Mouse (Mus musculus): ENCODE measurements around the gene Shank1. TPM values are rescaled to one million over a fixed set of nuclear protein-coding genes. Genes with fewer than 3 reads are reported as not detected.

Shank1 gene
- total RNA-seq, 2 experiments from 2014 or later, result 4.3 to 6.3 TPM

DNA sequence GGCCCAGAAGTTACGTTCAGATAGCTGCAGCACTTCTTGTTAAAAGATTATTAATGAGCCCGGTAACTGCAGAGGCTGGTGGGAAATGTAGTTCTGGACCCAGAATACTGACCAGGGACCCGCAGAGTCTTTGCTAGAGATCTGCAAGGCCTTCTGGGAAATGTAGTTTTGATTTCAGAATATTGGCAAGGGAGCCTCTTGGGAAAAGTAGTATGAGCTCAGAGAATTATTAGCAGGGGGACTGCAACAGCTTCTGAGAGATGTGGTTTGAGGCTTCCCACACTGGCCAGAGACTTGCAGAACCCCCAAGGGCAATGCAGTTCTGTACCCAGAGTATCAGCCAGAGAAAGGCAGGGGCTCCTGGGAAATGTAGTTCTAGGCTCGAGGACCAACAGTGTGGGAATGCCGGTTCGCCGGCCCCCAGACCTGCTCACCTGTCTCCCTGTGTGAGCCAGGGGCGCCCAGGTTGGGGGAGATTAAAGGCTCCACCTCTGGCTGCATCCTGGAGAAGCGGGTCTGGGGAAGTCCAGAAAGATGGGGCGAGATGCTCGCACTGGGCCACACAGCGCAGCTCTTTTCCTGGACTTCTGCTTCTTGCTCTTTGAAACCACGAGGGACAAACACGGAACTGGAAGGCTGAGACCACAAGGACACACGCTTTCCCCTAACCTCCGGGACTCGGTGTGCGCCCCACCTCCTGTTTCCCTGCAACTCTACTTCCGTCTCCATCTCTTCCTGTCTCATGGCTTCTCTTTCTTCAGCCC lies 64.0 kb downstream of the Shank1 start:
- DNase-seq, result peak; percentile 79

DNA sequence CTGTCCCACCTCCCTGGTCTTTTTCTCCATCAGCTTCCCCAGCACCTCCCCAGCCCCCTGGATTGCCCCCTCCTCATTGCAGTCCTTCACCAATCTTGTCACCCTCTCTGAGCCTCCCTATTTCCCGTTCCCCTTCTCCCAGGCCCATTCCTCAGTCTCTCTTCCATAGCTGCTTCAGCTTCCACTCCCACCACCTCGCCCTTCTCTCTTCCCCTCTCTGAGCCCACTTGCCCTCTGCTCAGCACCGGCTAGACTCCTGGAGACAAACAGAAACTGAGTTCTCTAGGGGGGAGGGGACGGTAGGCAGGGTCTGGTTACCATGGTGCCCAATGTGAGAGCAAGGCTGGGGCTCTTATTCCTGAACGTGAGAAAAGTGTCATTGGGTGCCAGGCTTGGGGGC lies 64.7 kb downstream of the Shank1 start:
- DNase-seq, result no peak

DNA sequence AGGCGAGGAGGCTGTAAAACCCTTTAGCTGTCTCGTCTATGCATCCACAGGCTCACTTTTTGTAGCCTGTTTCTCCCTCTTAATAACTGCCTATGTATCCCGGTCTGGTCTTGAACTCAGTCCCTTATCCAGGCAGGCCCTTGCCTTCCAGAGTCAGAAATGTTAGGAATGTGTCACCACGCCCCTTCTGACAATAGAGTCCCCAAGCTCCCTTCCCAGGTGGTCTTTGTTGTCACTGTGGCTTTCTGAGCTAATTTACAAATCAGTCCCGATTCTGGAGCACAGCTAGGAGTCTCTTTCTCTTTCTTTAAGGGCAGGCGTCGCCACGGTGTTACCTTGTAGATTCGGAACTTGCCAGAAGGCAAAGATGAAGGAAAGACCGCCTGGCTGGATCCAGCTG lies 65.2 kb downstream of the Shank1 start:
- no peak for DNase-seq

DNA sequence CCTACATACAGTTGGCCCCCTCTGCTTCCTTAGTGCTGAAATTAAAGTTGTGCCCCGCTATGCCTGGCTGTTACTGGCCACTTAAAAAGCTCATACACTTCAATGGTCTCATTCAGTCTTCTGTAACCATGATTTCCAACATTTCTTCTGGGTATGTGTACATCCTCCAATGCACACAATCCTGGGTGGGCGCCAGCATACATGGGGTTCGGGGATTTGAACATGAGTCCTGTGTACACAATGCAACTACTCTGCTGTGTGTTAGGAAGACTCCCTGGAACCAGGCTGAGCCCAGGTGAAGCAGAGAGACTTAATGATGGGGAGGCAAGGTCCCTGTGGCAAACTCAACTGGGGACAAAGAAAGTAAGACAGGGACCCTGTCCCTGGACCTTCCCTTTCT lies 65.7 kb downstream of the Shank1 start:
- no peak for DNase-seq

DNA sequence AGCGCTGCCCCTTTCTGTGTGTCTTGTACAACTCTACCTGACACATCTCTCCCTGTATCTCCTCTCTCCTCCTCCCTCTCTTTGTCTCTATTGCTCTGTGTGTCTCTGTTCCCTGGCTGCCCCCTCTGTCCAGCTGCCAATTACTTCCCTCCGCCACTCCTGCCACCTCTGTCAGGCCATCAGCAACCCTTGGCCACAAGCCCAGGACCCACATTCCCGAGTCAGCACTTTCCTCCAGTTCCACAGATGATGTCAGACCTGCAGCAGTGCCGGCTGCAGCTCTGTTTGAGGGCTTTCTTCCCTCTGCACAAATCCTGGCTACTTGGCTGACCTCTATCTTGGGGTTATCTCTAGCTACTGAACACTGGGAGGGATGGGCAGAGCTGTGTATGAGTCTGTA lies 68.2 kb downstream of the Shank1 start:
- peak; percentile 45 for DNase-seq

DNA sequence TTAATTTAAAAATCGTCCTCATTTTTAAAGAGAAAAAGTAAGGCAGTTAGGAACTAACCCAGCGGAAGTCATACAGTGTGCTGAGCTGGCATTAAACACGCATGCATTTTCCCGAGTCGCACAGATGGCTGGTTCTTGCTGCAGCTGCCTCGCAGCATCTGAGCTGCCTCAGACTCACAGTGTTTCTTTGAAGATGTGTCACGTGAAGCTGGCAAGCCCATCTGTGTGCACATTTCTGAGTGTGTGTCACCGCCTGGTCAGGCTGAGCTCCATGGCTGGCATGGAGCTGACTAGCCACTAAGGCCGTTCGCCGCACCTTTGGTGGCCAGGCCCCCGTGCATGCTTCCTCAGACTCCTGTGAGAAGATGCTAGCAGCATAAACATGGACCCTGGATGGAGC lies 72.5 kb downstream of the Shank1 start:
- DNase-seq, result no peak

DNA sequence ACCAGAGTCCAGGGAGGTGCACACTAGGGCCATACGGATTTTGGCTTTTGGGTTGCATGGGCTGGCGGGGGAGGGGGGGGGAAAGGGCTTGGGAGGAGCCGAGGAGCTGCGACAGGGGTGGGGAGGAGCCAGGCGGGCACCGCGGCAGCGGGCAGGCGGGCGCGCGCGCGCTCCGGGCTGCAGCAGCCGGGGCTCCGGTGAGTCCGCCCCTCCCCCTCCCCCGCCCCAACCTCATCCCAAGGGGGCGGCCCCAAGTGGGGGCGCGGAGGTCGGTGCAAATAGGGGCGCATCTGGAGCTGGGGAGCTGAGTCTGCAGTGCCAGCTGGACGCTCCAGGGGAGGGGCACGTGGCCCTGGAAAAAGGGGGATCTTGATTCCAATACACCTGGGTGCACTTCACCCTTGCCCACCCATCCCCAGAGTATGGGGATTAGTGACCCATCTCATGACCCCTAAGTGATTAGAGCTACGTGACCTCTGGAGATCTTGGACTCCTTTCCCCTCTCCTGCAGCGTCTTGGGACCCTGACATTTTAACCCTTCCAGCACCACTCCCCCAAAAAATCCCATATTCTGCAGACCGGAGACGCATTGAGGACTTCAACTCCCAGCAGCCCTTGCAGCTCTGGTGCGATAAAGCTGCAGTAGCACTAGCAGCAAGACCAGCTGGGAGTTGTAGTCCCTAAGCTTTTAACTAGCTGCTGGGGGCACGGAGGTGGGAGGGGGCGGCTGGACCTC lies 74.1 kb downstream of the Shank1 start, which contains the start of gene Syt3:
Syt3 (plus strand) TSS at position 123 of the 736 bp plus-strand sequence.
- DNase-seq, result peak; percentile 74

DNA sequence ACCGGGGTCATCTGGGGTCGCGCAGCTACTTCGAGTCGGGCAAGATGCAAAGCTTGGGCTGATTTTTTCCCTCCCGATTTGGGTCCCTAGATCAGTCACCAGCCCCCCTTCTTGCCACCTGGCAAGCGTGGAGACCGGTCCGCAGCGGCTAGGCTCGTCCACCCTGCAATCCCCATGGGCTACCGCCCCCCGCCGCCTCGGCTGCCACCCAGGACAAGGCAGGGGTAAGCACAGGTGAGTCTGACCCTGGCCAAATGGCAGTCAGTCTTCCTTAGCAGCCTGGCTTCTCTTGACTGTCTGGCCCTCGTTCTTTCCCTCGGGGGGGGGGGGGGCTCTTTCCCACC lies 74.6 kb downstream of the Shank1 start:
- DNase-seq, result no peak

DNA sequence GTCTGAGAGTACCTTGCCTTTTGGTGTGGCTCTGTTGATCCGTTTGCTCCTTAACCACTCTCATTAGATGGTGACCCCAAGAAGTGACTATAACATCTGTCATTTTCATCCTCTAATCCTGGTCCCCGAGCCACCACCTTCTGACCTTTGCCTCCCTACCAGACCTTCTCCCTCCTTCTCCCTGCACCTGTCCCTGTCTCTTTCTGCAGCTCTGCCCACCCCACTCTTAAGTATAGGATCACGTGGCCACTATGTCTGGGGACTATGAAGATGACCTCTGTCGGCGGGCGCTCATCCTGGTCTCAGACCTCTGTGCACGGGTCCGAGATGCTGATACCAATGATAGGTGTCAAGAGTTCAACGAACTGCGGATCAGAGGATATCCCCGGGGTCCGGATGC lies 75.7 kb downstream of the Shank1 start, which contains the start of gene 1700008O03Rik:
1700008O03Rik (minus strand) TSS at position 101 of the 400 bp plus-strand sequence.
- DNase-seq, result no peak

DNA sequence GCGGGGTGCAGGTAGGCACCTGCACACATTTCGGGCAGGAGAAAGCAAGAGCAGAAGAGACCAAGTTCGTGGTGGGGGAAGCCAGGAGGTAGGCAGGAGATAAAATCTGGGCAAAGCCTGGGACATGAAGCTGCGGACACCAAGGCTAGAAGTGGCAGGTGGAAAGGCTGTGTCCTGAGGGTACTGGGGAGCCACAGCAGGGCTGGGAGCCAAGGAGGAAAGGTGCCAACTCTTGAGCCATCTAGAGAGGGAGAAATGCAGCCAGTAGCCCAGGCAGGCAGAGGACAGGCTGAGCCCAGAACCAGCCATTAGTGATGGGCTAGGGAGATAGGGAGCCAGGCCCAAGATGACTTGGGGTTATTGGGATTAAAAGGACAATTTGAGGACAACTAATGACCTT lies 81.8 kb downstream of the Shank1 start:
- no peak for DNase-seq

DNA sequence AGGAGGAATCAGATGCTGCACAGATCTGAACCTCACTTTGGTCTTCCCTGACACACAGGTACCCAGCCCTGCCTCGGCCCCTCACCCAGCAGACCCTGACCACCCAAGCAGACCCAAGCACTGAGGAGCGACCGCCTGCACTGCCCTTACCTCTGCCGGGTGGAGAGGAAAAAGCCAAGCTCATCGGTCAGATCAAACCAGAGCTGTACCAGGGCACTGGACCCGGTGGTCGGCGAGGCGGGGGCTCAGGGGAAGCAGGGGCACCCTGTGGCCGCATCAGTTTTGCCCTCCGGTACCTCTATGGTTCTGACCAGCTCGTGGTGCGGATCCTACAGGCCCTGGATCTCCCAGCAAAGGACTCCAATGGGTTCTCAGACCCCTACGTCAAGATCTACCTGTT lies 82.3 kb downstream of the Shank1 start:
- no peak for DNase-seq

DNA sequence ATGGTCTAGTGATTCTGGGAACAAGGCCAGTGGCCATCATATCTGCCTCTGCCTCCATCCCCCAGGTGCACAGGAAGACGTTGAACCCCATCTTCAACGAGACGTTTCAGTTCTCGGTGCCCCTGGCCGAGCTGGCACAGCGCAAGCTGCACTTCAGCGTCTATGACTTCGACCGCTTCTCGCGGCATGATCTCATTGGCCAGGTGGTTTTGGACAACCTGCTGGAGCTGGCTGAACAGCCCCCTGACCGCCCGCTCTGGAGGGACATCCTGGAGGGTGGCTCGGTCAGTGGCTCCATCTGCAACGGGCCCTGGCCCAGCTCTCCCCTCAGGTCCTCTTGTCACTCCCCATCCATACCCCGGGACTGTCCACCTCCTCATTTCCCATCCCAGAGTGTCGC lies 83.2 kb downstream of the Shank1 start:
- no peak for DNase-seq

DNA sequence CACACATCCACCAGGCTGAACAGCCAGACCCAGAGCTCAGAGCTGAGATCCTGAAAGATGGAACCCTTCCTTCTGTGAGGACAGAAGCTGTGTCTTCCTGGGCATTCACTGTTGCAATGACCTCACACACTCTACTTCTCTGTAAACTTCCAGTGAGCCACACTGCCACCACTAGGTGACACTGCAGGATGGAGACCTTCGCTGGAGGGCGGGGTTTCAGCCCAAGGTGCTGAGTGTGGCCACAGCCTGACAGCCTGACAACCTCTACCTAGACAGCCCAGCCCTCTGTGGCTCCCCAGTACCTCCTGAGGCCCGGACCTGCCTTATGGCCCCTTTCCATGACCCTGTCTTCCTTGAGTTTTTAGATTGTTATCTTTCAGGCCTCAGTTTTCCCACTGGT lies 88.5 kb downstream of the Shank1 start:
- DNase-seq, result peak; percentile 56

DNA sequence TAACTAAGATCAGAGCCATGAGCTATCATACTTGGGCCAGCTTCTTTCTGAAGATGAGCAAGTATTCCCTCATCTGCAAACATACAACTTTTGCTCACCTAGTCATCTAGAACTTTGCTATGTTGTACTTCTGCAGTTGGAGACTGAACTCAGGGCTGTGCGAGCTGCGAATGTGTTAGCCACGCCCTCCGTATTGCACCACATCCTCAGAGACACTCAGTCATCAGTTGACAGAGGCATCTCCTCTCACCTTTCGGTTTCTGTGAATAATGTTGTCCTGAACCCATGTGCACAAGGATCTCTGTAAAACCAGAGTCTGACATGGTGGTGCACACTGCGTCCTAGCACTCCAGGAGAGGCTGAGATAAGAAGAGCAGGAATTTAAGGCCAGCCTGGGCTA lies 91.6 kb downstream of the Shank1 start:
- no peak for DNase-seq

DNA sequence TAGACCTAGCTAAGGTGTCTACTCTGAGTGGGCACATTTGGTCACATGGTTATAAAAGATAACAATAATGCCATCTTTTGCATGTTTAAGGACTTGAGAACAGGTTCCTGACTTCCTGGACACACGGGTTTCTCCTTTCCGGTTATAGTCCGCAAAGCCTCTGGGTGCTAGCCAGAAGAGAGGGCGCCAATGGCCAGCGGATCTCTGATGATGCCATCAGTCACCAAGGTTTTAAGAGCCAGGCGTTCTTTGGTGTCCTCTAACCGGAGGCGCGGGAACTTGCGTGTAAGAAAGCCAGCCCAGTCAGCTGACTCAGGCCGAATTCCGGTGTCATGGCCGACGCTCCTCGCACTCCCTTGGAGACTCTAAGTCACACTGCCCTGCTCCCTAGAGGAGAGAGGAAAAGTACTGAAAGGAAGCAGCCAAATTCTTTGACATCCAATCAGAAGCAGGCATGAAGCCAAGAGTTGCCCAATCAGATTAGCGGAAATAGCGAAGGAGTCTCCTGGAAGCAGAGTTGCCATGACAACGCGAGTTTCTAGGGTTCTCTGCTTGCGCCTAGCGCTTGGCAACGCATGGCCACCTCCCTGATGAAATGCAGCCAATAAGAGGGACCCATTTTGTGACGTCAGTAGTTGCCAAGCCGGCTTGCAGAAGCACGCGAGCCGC lies 95.4 kb downstream of the Shank1 start:
- DNase-seq, result peak; percentile 91

DNA sequence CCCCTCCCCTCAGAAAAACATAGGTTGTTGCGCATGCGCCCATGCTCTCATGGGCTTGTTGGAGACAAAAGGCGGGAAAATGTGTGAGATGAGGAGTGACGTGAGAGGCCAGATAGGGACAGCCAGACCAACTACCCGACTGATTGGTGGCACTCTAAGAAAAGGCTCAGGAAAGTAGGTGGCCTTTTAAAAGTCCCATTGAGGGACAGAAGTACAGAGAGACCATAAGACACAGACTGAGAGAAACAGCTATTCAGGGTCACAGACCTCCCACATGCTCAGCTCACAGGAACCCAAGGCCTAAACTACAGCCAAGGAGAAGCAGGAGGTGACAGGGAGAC lies 95.9 kb downstream of the Shank1 start:
- DNase-seq, result no peak

Other genes with a start within 250 kb of the Shank1 start
- not detected for gene Klk1b21, start 207.9 kb upstream of the Shank1 start, total RNA-seq (2021)
- gene Klk1b22, start 197.6 kb upstream of the Shank1 start, total RNA-seq (2021), result not detected
- gene Klk1b16, start 173.5 kb upstream of the Shank1 start, total RNA-seq (2021), result not detected
- gene Klk1b24, start 122.0 kb upstream of the Shank1 start, total RNA-seq (2021), result not detected
- not detected for gene Klk1b3, start 112.1 kb upstream of the Shank1 start, total RNA-seq (2021)
- not detected for gene Klk1b4, start 102.8 kb upstream of the Shank1 start, total RNA-seq (2021)
- gene Klk1b5, start 94.3 kb upstream of the Shank1 start, total RNA-seq (2021), result not detected
- under 1 TPM in 1 of 2 experiments, not detected in 1; 0.45 TPM for gene Klk1, start 84.9 kb upstream of the Shank1 start, total RNA-seq (2021)
- not detected for gene Gm36864, start 74.1 kb upstream of the Shank1 start, total RNA-seq (2021)
- gene 1700028J19Rik, start 63.6 kb upstream of the Shank1 start, total RNA-seq (2021), result under 1 TPM; 0.67 to 0.78 TPM
- 100 to 1,000 TPM in 1 of 2 experiments, 10 to 100 TPM in 1; 92.1 to 104 TPM for gene 2410002F23Rik, start 63.5 kb upstream of the Shank1 start, total RNA-seq (2021)
- gene Acp4, start 52.9 kb upstream of the Shank1 start, total RNA-seq (2021), result not detected
- gene Gm15517, start 48.8 kb upstream of the Shank1 start, total RNA-seq (2021), result not detected
- gene Clec11a, start 3.4 kb upstream of the Shank1 start, total RNA-seq (2021), result 1 to 10 TPM; 4.2 to 5.4 TPM
- gene Syt3, start 73.8 kb downstream of the Shank1 start, total RNA-seq (2021), result 1 to 10 TPM; 2.5 to 4.2 TPM
- 1 to 10 TPM in 1 of 2 experiments, under 1 TPM in 1; 0.57 to 1.4 TPM for gene 1700008O03Rik, start 75.6 kb downstream of the Shank1 start, total RNA-seq (2021)
- gene Lrrc4b, start 118.8 kb downstream of the Shank1 start, total RNA-seq (2021), result 10 to 100 TPM in 1 of 2 experiments, 1 to 10 TPM in 1; 5.5 to 10.0 TPM
- 10 to 100 TPM in 1 of 2 experiments, 1 to 10 TPM in 1; 8.4 to 14.5 TPM for gene Aspdh, start 155.1 kb downstream of the Shank1 start, total RNA-seq (2021)
- 10 to 100 TPM; 42.2 to 52.0 TPM for gene Josd2, start 157.7 kb downstream of the Shank1 start, total RNA-seq (2021)
- gene Emc10, start 186.3 kb downstream of the Shank1 start, total RNA-seq (2021), result 10 to 100 TPM; 88.8 to 91.1 TPM
- gene Fam71e1, start 186.3 kb downstream of the Shank1 start, total RNA-seq (2021), result 10 to 100 TPM; 12.4 to 16.0 TPM
- 10 to 100 TPM; 31.9 to 40.8 TPM for gene Mybpc2, start 214.4 kb downstream of the Shank1 start, total RNA-seq (2021)
- gene Spib, start 221.8 kb downstream of the Shank1 start, total RNA-seq (2021), result 1 to 10 TPM; 6.5 to 7.3 TPM
- gene Pold1, start 238.6 kb downstream of the Shank1 start, total RNA-seq (2021), result 10 to 100 TPM; 20.6 to 30.7 TPM
- gene Nr1h2, start 243.7 kb downstream of the Shank1 start, total RNA-seq (2021), result 10 to 100 TPM; 90.7 to 91.0 TPM

All from adrenal gland, postnatal 10 days (tissue).